Mouse (Mus musculus) urinary bladder, postnatal 14 days (tissue): Measurements from ENCODE around the gene Hist4h4.

Experiments used
- DNase-seq: peaks from one replicate; pipeline ENCODE4 v3.0.0; 2021; ENCODE audit warnings: low spot score

Gene Hist4h4

DNA sequence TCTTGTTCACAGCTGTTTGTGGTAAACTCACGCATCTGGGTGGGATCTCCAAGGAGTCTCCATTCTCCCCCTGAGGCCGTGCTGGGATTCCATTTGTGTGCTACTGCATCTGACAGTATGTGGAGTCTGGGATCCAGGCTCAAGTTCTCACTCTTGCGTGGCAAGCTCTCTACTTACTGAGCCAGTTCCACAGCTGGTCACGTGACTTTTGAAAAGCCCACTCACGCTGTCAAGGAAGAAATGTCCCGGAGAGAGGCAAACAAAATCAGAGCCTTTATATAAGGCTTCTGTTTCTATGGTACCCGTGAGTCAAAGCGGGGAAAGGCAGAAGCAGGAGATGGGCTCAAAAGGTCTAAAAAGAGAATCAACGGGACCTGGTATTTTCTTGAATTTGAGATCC lies 21.5 kb downstream of the Hist4h4 start:
- no peak for DNase-seq

DNA sequence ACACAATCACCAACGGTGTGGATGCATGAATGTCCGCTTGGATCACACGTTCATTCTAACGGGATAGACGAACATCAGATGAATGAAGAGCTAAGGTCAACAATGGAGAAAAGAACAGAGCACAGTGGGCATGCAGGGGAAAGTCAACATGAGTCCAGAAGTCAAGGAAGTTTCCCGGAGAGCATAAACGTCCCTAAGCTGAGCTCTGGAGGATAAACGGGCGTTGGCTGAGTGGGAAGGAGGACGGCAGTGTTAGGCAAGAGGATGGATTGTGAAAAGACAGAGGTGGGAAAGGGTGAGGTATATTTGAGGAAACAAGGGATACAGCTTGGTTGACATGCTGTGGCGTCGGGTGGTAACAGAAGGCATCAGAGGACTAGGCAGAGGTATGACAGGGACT lies 22.1 kb downstream of the Hist4h4 start:
- DNase-seq, result no peak

DNA sequence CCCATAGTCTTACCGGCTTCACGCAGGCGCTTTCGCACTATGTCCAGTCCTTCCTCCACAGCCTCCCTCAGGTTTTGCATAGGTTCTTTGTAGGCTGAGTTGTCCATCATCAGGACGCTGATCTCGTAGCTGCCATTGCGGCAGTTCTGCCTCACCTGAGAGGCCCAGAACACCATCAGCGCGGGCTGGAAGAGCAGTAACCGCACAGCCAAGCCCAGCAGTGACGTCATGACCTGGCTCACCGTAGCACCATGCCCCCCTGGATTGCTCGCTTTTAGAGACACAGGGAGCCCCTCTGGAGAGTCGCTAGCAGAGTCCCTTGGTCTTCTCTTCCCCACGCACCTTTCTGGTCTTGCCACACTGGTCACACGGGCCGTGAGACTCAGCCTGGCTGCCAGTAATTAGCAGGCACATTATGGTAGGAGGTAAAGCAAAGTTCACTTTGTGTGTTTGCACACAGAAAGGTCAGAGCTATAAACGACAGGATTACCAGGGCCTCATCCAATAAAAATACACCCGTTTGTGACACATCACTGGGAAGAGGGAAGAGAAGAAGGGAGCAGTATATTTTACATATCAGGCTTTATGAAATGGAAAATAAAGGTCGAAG lies 22.7 kb downstream of the Hist4h4 start, which contains the start of gene Gucy2c:
Gucy2c (minus strand) TSS at position 389 of the 610 bp plus-strand sequence.
- no peak for DNase-seq

DNA sequence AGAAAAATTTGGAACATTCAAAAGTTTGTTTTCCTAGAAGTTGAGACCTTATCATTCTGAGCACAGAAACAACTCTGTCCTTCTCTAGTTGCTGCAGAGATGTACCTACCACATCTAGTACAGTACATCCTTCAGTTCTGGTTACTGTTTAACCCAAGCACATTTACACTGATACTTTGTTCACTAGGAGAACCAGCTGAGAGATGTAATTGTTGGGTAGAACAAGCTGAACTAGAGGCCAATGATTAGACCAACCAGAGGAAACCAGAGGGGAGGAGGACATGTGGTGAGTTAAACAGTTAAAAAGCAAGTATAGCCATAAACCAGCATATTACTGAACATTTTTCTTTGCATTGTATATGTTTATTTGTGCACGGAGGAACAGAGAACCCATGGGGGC lies 27.8 kb downstream of the Hist4h4 start:
- DNase-seq, result no peak

DNA sequence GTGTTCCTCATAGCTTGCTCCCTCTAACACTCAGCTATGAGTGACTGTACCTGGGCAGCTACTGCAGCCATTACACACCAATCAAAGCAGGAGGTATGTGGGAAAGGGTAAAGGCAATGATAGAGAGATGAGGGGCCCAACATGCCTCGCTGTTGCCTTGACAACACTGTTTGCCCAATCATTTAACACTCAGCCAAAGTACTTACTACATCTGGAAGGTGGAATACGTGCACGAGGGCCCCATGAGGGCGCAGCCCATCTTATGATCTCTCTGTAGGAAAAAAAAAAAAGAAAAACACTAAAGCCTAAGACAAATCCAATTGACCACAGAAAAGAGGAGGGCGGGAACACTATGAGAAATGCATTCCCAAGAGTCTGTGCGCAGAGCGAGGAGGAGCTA lies 34.4 kb downstream of the Hist4h4 start:
- DNase-seq, result no peak

DNA sequence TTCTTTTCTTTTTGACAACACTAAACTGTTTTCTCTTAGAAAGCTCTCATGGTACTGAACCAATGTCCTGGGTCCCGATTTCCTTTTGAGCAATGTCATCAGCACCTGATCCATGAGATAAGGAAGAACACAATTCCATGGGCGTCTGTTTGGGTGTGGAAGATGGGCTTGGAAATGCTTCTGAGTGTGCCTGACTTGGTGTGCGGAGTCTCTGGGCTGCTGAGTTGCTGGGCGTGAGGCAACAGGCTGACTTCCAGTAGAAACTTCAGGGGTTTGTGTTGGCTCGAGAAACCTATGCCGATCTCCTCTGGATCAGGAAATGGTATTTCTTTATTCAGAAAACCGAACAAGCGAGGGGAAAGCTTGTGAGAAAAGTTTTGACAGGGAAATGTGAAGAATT lies 35.1 kb downstream of the Hist4h4 start:
- no peak for DNase-seq

DNA sequence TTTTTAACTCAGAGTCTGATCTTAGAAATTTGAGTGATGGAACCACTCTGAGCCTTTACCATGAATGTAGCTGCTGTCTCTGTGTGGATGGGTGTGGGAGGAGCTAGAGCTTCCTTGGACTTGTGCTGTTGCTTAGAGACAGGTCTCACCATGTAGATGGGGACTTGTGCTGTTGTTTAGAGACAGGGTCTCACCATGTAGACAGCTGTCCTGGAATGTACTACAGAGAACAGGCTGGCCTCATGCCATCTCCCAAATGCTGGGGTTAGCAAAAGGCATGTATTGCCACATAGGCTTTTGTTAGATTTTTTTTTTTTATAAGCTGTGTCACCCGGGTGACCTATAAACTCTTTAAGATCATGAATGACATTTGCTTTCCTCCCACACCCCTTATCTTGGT lies 40.3 kb downstream of the Hist4h4 start:
- DNase-seq, result no peak
